Mouse (Mus musculus): ENCODE results near the gene Bnip2.

Bnip2 gene

DNA sequence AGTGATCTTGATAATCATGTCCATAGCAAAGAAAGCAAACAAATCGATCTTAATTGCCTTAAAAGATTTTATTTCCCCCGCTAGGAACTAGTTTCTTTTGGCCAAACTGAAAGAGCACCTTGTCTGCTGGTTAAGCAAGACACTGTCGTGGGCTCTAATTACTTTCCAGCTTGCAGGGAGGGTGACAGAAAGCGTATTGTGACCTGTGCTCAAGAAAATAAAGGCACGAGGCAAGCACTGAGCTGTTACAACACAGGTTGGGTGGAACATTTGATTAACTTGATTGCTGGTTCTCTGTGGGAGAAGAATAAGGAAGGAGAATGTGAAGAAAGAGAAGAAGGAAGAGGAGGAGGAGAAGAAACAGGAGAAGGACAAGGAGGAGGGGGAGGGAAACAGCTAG lies 59.0 kb downstream of the Bnip2 start:
- no peak for DNase-seq (ENCODE audit: low spot score)

DNA sequence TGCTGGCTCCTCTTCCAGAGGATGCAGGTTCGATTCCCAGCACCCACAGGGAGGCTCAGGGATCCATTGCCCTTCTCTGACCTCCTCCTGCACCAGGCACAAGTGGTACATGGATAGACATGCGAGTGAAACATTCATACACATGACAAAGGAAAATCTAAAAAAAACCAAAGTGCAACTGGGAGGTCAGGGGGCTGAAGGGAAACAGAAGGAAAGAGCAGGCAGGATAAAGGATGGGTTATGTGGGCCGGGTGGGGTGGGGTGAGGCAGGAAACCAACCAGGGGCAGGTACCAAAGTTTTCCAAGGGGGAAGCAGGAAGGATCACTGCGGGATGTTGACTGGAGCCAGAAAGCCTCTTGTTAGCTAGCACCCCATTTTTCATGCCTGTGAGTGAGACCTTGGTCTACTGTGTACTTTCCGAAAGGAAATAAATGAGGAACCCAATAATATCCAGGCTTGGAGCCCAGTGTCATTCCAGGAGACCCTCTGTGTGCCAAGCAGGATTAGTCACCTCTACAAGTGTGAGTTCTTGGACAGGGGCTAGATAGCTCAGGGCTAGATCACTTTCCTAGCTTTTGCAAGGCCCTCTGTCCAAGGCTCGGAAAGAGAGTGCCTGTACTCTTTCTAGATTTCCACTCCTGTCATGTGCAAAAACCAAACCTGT lies 59.6 kb downstream of the Bnip2 start:
- no peak for DNase-seq (ENCODE audit: low spot score)

DNA sequence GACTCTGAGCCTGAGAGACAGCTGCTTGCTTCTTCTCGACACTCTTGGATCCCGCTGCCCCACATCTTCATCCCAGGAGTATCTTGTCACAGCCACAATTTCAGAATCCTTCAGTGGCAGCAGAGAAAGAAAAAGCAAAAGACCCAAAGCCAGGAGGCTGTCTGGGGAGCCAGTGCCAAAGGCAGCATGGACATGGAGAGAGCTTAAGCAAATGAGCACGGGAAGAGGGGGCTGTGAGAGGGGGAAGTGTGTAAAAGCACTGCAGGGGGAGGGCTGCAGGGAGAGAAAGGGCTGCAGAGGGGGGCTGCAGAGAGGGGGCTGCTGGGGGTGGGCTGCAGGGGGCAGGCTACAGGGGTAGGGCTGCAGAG lies 60.1 kb downstream of the Bnip2 start:
- DNase-seq (ENCODE audit: low spot score) = no peak

DNA sequence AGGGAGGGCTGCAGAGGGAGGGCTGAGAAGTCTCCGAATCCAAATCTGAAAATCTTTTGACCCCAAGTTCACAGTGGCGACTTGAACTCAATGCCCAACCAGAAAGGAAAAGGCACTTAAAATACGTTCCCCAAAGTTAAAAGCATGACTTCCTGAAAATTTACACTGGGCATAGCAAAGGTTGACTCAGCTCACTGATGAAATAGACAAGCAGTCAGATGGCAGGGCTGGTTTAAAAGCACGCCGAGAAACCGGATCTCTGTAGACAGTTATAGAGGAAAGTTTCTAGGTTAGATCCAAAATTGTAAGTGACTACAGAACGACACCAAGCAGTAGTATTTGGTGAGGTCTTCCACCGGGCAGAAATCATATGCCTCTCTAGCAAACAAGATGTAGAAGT lies 60.6 kb downstream of the Bnip2 start:
- DNase-seq (ENCODE audit: low spot score) = no peak

DNA sequence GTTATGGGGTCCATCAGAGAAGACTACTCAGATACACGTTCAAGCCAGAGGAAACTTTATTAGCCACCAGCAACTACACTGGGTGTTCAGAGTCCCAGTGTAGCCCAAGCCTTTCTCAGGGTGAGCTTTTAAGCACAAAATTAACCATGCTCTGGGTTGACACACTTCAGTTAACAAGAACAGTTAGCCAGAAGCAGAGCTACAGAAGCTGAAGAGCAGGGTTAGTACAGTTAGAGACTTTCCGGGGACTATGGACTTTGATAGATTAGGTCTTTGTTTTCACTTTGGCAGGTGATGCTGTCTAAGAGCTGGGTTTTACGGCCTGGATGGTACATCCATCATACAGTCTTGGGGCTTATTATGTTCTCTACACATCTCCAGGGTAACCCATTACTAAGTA lies 63.5 kb downstream of the Bnip2 start:
- no peak for DNase-seq (ENCODE audit: low spot score)

DNA sequence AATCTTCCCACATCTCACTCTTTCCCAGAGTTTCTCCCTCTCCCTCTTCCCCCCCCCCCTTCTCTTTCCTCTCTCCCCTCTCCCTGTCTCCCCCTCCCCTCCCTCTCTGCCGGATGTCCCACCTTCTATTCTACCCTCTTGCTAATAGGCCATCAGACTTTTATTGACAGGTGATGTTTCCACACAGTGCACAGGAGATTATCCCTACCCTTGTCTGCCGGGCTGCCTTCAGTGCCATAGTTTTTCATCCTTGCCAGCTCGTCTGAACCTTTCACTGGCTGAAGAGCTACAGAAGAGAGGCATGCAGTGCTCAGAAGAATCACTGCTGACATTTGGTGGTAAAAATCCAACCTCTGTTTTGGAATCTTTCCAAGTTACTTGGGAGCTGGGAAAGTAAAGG lies 64.1 kb downstream of the Bnip2 start:
- no peak for DNase-seq (ENCODE audit: low spot score)
